8 mouse cellular contexts compared by ENCODE assay signal in genomic region chr6:148555651-148556483, GRCm38 (mm10).
DNase-seq lines count a peak whose midpoint lies in the region; ATAC-seq and TF ChIP-seq lines count a peak whose summit lies in the region.

No protein-coding gene starts in this region.

- peak overlapping the region; percentile 65 for H3K27ac ChIP-seq in gastrocnemius, adult 2 months
- H3K27ac ChIP-seq in lung, embryonic 15.5 days: peak overlapping the region; percentile 89
- peak overlapping the region; percentile 85 for H3K27ac ChIP-seq in heart, embryonic 15.5 days
- H3K27ac ChIP-seq in hindbrain, embryonic 12.5 days: no peak overlapping the region

- TF ChIP-seq POLR2A in lung, adult 2 months (IDR thresholded peaks at IDR 0.05; ENCODE audit: borderline replicate concordance, extremely low read depth, low read depth, low read length): no peak

- no peak overlapping the region for H3K4me2 ChIP-seq in lung, embryonic 15.5 days
- H3K4me2 ChIP-seq in heart, embryonic 15.5 days: peak overlapping the region; percentile 30; the same call in 1 of the 2 replicates
- H3K4me2 ChIP-seq in hindbrain, embryonic 12.5 days (replicated peaks): no peak overlapping the region

- peak; percentile 67; the same call in 1 of the 2 replicates for ATAC-seq in lung, embryonic 15.5 days (ENCODE audit: borderline replicate concordance, extremely low read depth, low FRiP score, low TSS enrichment)
- no peak for ATAC-seq in heart, embryonic 15.5 days (replicated peaks; ENCODE audit: insufficient number of reproducible peaks, insufficient read depth, low FRiP score, low read depth)
- no peak for ATAC-seq in hindbrain, embryonic 12.5 days (ENCODE audit: low FRiP score)

- no peaks in the 10 kb centered on the region for H3K9me3 ChIP-seq in lung, embryonic 15.5 days
- no peaks in the 10 kb centered on the region for H3K9me3 ChIP-seq in heart, embryonic 15.5 days (replicated peaks)
- H3K9me3 ChIP-seq in hindbrain, embryonic 12.5 days (replicated peaks): no peaks in the 10 kb centered on the region

- TF ChIP-seq CTCF in gastrocnemius, adult 2 months (IDR thresholded peaks at IDR 0.05): no peak
- TF ChIP-seq CTCF in lung, adult 2 months (IDR thresholded peaks at IDR 0.05; ENCODE audit: insufficient read depth, low read length): no peak

- 50% methylated on average over 5 of the region's 5 CpGs for WGBS in lung, embryonic 15.5 days
- 74% methylated on average over 5 of the region's 5 CpGs for WGBS in lung, adult 2 months
- WGBS in heart, embryonic 15.5 days: 67% methylated on average over 5 of the region's 5 CpGs
- 81% methylated on average over 5 of the region's 5 CpGs for WGBS in hindbrain, embryonic 12.5 days

- H3K36me3 ChIP-seq in lung, embryonic 15.5 days: no peaks in the 10 kb centered on the region
- H3K36me3 ChIP-seq in heart, embryonic 15.5 days: no peaks in the 10 kb centered on the region
- no peaks in the 10 kb centered on the region for H3K36me3 ChIP-seq in hindbrain, embryonic 12.5 days

- no peaks in the 10 kb centered on the region for H3K27me3 ChIP-seq in lung, embryonic 15.5 days
- H3K27me3 ChIP-seq in heart, embryonic 15.5 days: no peaks in the 10 kb centered on the region
- H3K27me3 ChIP-seq in hindbrain, embryonic 12.5 days: no peaks in the 10 kb centered on the region

- DNase-seq in gastrocnemius, adult 2 months: peak; percentile 17
- DNase-seq in gastrocnemius, postnatal 25 days: no peak
- DNase-seq in lung, adult 2 months: no peak
- peak; percentile 30 to 58 for DNase-seq in right cerebral cortex, postnatal 36 days (ENCODE audit: low spot score in 2 of 2)
- DNase-seq in spleen, postnatal 4 days (ENCODE audit: low spot score in 2 of 2): no peak

- H3K9ac ChIP-seq in lung, embryonic 15.5 days: no peak overlapping the region
- H3K9ac ChIP-seq in heart, embryonic 15.5 days: no peak overlapping the region
- H3K9ac ChIP-seq in hindbrain, embryonic 12.5 days: no peak overlapping the region

- H3K4me3 ChIP-seq in gastrocnemius, adult 2 months: no peak overlapping the region
- H3K4me3 ChIP-seq in lung, embryonic 15.5 days: no peak overlapping the region
- no peak overlapping the region for H3K4me3 ChIP-seq in lung, adult 2 months (replicated peaks; ENCODE audit: extremely low read depth, low read depth, low read length)
- H3K4me3 ChIP-seq in heart, embryonic 15.5 days: no peak overlapping the region
- no peak overlapping the region for H3K4me3 ChIP-seq in hindbrain, embryonic 12.5 days

- H3K4me1 ChIP-seq in lung, embryonic 15.5 days: peaks cover 11% of the 10 kb centered on the region
- no peaks in the 10 kb centered on the region for H3K4me1 ChIP-seq in lung, adult 2 months (ENCODE audit: control insufficient read depth, insufficient read depth, low read length)
- peaks cover 19% of the 10 kb centered on the region; the same call in 1 of the 2 replicates for H3K4me1 ChIP-seq in heart, embryonic 15.5 days (replicated peaks)
- no peaks in the 10 kb centered on the region for H3K4me1 ChIP-seq in hindbrain, embryonic 12.5 days

- intact Hi-C loops in gastrocnemius, adult 2 months (cut with DNase I): loop anchor here (10.0 kb wide), 1 partner anchor 209 kb away; no protein-coding TSS in a partner anchor

Comparison
In these comparisons a context has a peak if more than half of its experiments do, and no peak if none do; other contexts are left out.
1. DNase-seq: peak in gastrocnemius, adult 2 months (single experiment) and right cerebral cortex, postnatal 36 days (2 of 2); none in gastrocnemius, postnatal 25 days (single experiment), lung, adult 2 months (single experiment) and spleen, postnatal 4 days (0 of 2).